Mouse (Mus musculus) kidney, postnatal 14 days (tissue): ENCODE data around the gene Tmed4.
"Not testable (repeated sequence)": the region's sequence is repeated elsewhere in the genome, so short reads cannot be mapped to it uniquely, and the experiment has no call there.

Experiments used
- DNase-seq: peaks from one replicate; pipeline ENCODE4 v3.0.0; 2022; ENCODE audit warnings: mixed read lengths

The Tmed4 gene

DNA sequence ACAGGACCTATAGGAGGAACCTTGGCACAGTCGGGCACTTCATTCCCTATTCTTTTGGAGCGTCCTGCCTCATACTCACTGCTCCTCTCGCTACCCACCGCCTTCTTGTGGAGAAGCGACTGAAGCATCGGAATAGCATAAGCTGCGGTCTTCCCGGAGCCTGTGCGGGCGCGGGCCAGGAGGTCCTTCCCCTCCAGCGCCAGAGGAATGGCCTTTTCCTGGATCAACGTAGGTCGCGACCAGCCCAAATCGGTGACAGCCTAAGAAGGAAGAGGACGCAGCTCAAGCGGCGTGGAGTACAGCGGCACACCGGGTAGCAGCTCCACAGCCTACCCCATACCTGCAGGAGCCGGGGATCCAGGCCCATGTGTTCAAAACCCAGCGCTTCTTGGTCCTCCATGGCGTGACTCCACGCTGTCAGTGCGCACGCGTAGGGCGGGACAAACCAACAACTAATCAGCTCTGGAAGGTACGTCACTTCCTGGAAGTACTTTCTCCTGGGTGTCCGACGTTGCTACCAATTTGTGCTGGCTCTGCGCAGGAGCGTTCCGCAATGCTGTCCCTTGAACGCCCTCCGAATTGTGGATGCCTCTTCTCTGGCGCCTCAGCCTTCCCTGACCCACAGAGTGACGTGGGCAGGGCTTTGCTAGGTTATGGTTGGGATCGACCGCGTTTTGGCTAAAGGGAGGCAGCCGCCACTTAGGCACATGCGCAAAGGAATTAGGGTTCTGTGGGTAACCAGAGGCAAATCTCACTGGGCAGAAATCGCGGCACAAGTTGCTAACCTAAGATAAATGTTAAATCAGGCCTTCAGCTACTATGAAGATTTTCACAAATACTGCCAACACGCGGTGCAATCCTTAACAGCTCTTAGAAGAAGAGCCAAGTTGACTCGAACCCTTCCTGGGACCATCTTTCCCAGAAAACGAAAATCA lies 7.1 kb downstream of the Tmed4 start, which contains the start of gene Ddx56:
Gene Ddx56, minus strand, starts transcription at position 453 of the 935 bp plus-strand sequence.
- peak; percentile 95 for DNase-seq

DNA sequence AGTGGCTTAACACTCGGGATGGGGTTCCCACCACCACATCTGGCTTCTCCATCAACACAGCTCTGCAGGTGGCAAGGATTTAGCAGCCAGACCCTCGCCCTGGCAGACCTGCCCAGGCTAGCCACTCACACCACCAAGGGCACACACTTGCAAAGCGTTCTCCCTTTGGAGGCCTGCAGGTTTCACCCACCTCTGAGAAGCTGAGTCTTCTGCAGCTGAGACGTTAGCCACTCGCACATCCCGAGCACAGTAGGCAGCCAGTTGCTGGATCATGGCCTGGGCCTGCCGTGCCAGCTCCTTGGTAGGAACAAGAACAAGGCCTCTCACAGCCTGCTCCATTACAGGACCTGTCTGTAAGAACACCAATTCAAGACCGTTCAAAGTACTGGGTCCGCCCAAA lies 8.0 kb downstream of the Tmed4 start:
- no peak for DNase-seq

DNA sequence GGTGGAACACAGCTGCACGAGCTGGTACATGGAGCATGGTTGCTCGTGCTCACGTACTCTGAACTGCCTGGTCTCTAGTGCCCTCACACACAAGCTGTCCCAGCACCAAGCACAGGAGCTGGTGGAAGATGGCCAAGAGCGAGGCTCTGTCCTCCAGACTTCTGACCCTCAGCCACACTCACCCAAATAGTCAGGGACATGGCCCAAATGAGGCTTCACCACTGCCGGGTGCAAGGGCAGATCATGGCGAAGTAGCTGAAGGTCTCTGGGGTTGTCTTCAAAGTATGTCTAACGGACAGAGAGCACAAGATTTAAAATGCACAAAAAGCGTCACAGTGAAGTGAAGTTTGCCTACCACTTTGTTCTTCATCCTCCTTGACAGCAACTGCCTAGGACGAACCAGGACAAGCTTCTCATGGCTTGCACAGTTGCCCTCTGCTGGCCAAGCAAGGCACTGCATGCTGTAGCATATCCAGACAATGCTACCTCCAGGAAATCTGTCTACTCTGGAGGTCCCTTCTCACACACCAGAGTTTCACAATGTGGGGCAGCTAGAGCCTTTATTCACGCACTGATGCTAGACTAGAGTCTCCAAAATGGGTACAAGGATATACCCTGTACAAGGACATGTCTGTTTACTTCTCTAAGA lies 13.1 kb downstream of the Tmed4 start:
- peak; percentile 75 for DNase-seq

DNA sequence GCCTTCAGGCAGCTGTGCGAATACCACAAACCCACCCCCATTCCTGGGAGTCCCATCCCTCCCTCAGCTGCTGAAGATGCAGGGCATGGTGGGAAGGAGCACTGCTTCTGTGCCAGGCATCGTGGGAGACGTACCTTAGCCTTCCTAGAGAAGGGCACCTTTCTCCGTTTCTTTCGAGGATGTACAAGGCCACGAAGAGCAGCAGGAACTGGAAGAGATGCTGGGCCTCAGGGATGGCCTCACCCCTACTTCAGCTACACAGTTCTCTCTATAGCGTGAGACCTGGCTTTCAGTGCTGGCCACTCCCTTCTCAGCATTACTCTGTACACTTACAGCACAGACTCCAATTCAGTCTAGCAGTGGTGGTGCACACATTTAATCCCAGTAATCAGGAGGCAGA lies 15.3 kb downstream of the Tmed4 start:
- no peak for DNase-seq

DNA sequence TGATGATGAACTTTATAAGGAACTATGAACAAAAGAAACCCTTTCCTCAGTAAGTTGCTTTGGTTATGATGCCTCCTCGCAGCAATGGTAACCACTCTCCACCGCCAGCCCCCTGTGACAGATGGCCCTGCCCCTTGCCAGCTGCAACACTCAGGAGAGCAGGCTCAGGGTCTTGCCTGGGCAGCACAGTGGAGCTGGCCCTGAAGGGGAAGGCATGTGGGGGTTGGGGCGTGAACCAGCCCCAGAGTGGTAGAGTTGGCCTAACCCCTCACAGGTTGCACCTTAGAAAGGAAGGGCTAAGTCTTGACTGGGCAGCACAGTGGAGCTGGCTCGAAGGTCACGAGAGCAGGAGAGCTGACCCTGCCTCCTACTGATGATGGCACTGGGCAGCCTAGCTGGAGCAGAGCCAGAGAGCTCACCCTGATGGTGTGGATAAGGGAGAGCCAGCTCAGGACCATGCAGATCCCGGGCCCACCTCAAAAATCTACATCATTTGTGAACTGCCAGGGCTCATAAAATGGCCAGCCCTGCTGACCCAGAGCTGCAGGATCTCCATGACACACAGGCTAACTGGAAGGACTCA lies 18.1 kb downstream of the Tmed4 start:
- peak; percentile 35 for DNase-seq

DNA sequence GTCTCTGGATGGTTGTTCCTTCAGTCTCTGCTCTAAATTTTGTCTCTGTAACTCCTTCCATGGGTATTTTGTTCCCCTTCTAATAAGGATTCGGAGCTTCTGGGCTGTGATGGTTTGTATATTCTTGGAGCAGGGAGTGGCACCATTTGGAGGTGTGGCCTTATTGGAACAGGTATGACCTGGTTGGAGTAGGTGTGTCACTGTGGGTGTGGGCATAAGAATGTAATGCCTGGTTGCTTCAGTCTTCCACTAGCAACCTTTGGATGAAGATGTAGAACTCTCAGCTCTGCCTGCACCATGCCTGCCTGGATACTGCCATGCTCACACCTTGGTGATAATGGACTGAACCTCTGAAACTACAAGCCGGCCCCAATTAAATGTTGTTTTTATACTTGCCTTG lies 20.1 kb downstream of the Tmed4 start:
- DNase-seq: not testable (repeated sequence)

DNA sequence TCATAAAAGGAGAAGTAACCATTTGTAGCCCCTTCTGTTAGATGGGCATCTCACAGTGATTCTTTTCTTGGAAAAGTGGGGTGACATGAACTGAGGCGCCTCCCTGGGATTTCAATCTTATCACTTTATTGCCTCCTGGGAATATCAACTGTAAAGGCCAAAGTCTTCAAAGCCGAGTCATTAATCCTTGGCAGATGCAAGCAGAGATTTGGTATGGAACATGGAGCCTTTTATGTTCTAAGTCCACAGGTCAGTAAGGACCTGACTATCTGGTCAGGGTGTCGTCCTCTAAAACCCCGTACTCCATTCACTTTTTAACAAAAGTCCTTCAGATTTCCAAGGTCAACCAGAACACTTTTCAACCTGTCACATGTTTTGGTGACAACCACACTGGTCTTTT lies 21.8 kb downstream of the Tmed4 start:
- DNase-seq: no peak

DNA sequence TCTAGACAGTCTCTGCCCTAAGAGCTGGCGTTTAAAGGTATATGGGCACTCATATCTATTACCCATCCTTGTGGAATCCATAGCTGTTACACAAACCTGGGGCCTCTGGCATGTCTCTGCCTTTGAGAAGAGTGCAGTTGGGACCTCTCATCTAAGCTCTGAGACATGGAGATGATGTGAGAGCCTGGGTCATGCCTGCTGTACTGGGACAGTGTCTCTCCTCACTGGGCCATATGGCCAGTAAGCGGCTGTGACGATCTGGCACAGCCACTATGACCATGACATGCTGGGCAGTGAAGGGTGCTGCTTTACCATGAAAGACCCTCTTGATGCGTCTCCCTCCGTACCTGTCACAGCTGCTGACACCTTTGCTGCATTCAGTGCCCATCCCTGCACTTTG lies 22.4 kb downstream of the Tmed4 start:
- DNase-seq: no peak

DNA sequence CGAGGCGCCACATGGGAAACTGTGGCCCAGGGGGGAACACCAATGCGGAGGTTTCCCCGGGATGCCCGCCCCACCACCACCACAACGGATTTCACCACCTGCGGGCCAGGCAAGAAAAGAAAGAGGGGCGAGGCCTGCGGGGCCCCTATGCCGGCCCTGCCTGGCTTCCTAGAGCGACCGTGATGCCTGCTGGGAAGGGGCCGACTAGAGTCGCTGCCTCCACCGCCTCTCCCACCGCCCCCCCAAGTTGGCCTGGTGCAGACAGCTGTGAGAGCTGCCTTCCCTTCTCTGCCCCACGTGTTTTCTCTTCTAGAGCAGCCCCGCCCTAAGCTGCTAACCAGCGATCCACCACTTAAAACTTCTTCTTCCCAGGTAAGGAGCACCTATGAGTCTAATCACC lies 30.0 kb downstream of the Tmed4 start:
- DNase-seq: no peak

DNA sequence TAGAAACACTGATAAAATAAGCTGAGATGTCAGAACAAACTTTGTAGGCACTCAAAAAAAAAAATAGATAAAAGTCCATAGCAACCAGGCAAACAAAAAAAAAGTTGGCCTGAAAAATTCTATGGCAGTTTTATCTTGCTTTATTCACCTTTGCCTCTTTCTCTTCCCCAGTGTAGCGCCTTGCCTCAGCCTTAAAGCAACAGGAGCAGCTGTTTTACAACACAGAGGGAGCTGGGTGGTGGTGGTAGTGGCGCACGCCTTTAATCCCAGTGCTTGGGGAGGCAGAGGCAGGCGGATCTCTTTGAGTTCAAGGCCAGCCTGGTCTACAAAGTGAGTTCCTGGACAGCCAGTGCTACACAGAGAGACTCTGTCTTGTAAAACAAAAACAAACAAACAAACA lies 41.6 kb downstream of the Tmed4 start:
- DNase-seq: no peak

DNA sequence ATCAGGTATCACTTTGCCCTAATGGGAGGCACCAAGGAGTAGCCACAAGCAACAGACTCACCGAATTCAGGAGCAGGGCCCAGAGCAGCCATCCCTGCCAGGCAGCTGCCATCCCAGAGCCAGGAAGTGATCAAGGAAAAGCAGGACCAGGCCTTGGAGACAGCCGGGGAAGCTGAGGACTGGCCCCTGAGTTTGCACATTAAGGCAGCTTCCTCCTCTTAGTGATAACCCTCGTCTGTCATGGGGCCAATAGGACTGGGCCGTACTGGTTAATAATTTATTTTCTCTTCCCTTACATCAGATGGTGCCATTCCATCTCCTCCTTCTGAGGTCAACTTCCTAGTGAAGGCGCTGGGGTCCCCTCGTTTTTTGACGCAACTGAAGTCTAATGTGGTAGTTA lies 44.7 kb downstream of the Tmed4 start, which contains the start of gene Npc1l1:
Gene Npc1l1, minus strand, starts transcription at position 132 of the 400 bp plus-strand sequence.
- no peak for DNase-seq

DNA sequence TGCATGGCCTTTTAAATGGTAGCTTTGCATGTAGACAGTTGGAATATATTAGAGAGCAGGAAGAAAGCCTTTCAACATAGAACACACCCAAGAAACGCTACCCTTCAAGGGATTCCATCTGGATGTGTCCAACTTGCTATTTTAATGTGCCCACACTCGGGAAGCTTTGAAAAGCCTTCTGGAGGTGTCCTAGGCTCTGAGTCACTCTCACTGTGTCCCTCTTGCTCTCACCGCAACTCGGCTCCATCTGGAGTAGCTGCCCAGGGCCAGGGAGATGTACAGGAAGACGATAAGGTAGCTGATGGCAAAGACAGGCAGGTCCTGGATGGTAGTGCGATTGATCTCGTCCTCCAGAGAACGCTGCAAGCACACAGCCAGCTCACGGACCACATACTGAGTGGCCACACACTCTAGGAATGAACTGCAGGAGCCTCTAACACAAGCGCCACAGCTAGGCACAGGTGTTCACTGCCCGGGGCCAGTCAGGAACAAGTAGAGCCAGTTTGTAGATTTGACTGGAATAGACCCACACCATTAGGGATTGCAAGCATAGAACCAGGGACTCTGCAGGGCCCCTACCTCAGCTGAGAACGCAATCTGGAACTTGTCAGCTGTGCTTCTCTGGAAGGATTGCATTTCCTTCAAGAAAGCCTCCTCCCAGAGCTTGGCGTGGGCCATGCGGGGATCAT lies 50.0 kb downstream of the Tmed4 start:
- peak; percentile 16 for DNase-seq

DNA sequence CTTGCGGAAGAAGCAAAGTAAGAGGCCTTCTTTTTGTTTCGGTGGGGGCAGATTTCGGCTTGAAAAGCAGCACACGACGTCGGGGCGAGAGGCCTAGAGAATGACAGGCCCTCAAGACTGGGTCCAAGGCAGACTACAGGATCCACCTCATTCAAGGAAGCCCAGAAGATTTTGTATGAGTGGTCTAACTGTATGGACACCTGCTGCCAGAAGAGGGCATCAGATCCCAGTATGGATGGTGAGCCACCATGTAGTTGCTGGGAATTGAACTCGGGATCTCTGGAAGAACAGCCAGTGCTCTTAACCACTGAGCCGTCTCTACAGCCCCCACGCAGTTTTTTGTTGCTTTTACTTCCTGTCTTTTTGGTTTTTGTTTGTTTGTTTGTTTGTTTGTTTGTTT lies 52.5 kb downstream of the Tmed4 start:
- DNase-seq: no peak
